ENCODE assay signal across 30 mouse cellular contexts in the genomic region with DNA sequence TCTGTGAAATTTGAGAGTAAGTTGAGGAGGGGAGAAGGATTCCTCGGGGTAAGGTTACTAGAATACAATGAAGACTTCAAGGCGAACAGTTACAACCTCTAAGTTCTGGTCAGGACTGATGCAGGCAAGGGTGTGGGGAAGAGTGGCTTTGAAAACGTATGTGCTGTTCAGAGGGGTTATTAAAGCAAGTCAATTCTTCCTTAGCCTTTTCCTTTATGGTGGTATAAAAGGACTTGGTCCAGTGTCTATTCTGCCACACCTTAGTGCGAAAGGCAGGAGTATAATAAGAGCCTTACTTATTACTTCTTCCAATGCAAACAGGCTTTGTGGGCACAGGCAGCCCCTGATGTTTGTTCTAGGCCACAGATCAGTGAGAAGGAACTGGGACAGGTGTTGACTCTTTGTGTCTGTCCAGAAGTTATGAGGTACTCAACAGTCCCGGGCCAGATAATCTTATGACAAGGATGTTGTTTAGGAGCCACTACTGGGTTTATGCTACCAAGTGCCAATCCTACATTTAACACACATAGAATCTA. TPM values are rescaled to one million over a fixed set of nuclear protein-coding genes. Genes with fewer than 3 reads are reported as not detected.
"Had no signal": no experiment of that assay in that cellular context is flagged by ENCODE, and none has a peak within 500 bp of the region (broad histone marks: within the 10 kb centered on the region; RNA-seq: fewer than 3 reads in every experiment).

No protein-coding gene starts in this region.

- H3K4me1 ChIP-seq: forebrain, embryonic 15.5 days; heart, embryonic 13.5 days; heart, embryonic 15.5 days; hindbrain, embryonic 12.5 days; limb, embryonic 15.5 days; liver, embryonic 12.5 days had no signal

- H3K9ac ChIP-seq: forebrain, embryonic 15.5 days; forebrain, postnatal 0 days; heart, embryonic 13.5 days; heart, embryonic 15.5 days; hindbrain, embryonic 12.5 days; hindbrain, embryonic 14.5 days; limb, embryonic 13.5 days; limb, embryonic 15.5 days; liver, embryonic 12.5 days had no signal

- H3K4me2 ChIP-seq: forebrain, embryonic 15.5 days; heart, embryonic 11.5 days; heart, embryonic 13.5 days; heart, embryonic 15.5 days; hindbrain, embryonic 12.5 days; hindbrain, embryonic 14.5 days; limb, embryonic 13.5 days; limb, embryonic 15.5 days; liver, embryonic 12.5 days had no signal

- H3K9me3 ChIP-seq: forebrain, embryonic 15.5 days; heart, embryonic 13.5 days; heart, embryonic 15.5 days; hindbrain, embryonic 12.5 days; limb, embryonic 13.5 days; limb, embryonic 15.5 days; liver, embryonic 12.5 days had no signal

- H3K4me3 ChIP-seq: forebrain, embryonic 15.5 days; heart, embryonic 13.5 days; heart, embryonic 15.5 days; hindbrain, embryonic 12.5 days; limb, embryonic 13.5 days; limb, embryonic 15.5 days; liver, embryonic 12.5 days had no signal

- H3K27ac ChIP-seq: forebrain, embryonic 15.5 days; heart, embryonic 13.5 days; heart, embryonic 15.5 days; hindbrain, embryonic 12.5 days; hindbrain, embryonic 14.5 days; limb, embryonic 13.5 days; limb, embryonic 15.5 days; liver, embryonic 12.5 days had no signal

- H3K36me3 ChIP-seq: forebrain, embryonic 15.5 days; heart, embryonic 13.5 days; heart, embryonic 15.5 days; hindbrain, embryonic 12.5 days; limb, embryonic 13.5 days; limb, embryonic 15.5 days; liver, embryonic 12.5 days had no signal

- ATAC-seq: forebrain, embryonic 15.5 days; forebrain, postnatal 0 days; hindbrain, embryonic 16.5 days; liver, embryonic 12.5 days had no signal

- DNase-seq: forebrain, postnatal 0 days; gastrocnemius, postnatal 14 days; gastrocnemius, postnatal 36 days; heart, adult 18-20 months; kidney, adult 18-20 months; kidney, adult 8-10 months; kidney, postnatal 10 days; kidney, postnatal 25 days; kidney, postnatal 4 days; layer of hippocampus, adult 9-11 months; layer of hippocampus, postnatal 36 days; left cerebral cortex, postnatal 4 days had no signal

RNA-seq across cellular contexts. Expression of a gene that starts 2.3 kb away (rescaled TPM):
- total RNA-seq: gastrocnemius, adult 18-20 months; gastrocnemius, adult 8-10 months; gastrocnemius, postnatal 14 days; gastrocnemius, postnatal 36 days; heart, adult 18-20 months; heart, adult 8-10 months; heart, postnatal 25 days; liver, adult 2 months had no signal
- polyA plus RNA-seq: heart, embryonic 11.5 days; heart, embryonic 13.5 days; heart, embryonic 15.5 days; heart, postnatal 0 days; intestine, embryonic 14.5 days; limb, embryonic 11.5 days; limb, embryonic 13.5 days; limb, embryonic 15.5 days; liver, embryonic 12.5 days had no signal

RNA-seq across cellular contexts. Expression of a gene that starts 56.3 kb away (rescaled TPM):
- total RNA-seq: gastrocnemius, adult 8-10 months; heart, adult 18-20 months had no signal
